Mouse (Mus musculus) neural tube, embryonic 11.5 days (tissue): Measurements from ENCODE around the gene Cc2d2a. TPM values are rescaled to one million over a fixed set of nuclear protein-coding genes. Genes with fewer than 3 reads are reported as not detected.

Source experiments
- ATAC-seq: fragments of 200-750 bp; cut with Nextera tagmentation; 2 replicates; pipeline ENCODE4 v1.8.0; 2017; ENCODE audit warnings: moderate number of reproducible peaks, mild to moderate bottlenecking, moderate TSS enrichment, moderate library complexity; ENCODE audit not compliant: insufficient read depth, low FRiP score, low TSS enrichment
- DNase-seq: peaks from one replicate; pipeline ENCODE4 v3.0.0-alpha.2; 2015; ENCODE audit warnings: low spot score
- H3K27ac ChIP-seq: fragments of 300-500 bp; sonication (generic); 2 replicates; pipeline ENCODE4 v1.5.1; 2014; ENCODE audit warnings: low read depth, mild to moderate bottlenecking, low read length
- H3K27me3 ChIP-seq: fragments of 300-500 bp; sonication (generic); 2 replicates; pipeline ENCODE4 v1.6.1; 2014; ENCODE audit warnings: mild to moderate bottlenecking, low read length, mixed read lengths; ENCODE audit not compliant: control insufficient read depth, insufficient read depth
- H3K36me3 ChIP-seq: fragments of 300-500 bp; sonication (generic); 2 replicates; pipeline ENCODE4 v1.6.1; 2014; ENCODE audit warnings: mild to moderate bottlenecking, low read length, moderate library complexity, mixed read lengths; ENCODE audit not compliant: control insufficient read depth, insufficient read depth
- H3K4me1 ChIP-seq: fragments of 300-500 bp; sonication (generic); 2 replicates; pipeline ENCODE4 v1.6.1; 2014; ENCODE audit warnings: low read length, mixed read lengths; ENCODE audit not compliant: control insufficient read depth, insufficient read depth
- H3K4me2 ChIP-seq: fragments of 300-500 bp; sonication (generic); 2 replicates; pipeline ENCODE4 v1.6.1; 2014; ENCODE audit warnings: low read depth, mild to moderate bottlenecking, moderate library complexity
- H3K4me3 ChIP-seq: fragments of 300-500 bp; sonication (generic); 2 replicates; pipeline ENCODE4 v1.5.1; 2014; ENCODE audit warnings: low read depth, low read length
- H3K9ac ChIP-seq: fragments of 300-500 bp; sonication (generic); 2 replicates; pipeline ENCODE4 v1.6.1; 2014; ENCODE audit warnings: mild to moderate bottlenecking, low read length
- H3K9me3 ChIP-seq: fragments of 300-500 bp; sonication (generic); 2 replicates; pipeline ENCODE4 v1.6.1; 2016; ENCODE audit warnings: low read length; ENCODE audit not compliant: control insufficient read depth
- WGBS: fragments of 180-500 bp; shearing (Covaris S2); extraction: QIAGEN DNeasy Blood & Tissue Kit; methylation state at CpG from one replicate; pipeline ENCODE4 v1.1.7; 2014; 5-methylcytosine and 5-hydroxymethylcytosine counted together
- polyA plus RNA-seq: library from polyadenylated mRNA; unstranded; fragments of >200 nt; fragmentation: Nextera tagmentation; extraction: Ambion mirVana; gene quantifications from 2 replicates; pipeline ENCODE4 v1.2.1, GENCODE M21; 2014

The Cc2d2a gene
- polyA plus RNA-seq, 1 experiment from 2014 or later, result 7.3 TPM

GRCm38 (mm10) chr5:43783996-43784395 is 121.8 kb downstream of the Cc2d2a start:
- 91% methylated on average over 2 of the region's 2 CpGs for WGBS
- no peak for ATAC-seq

GRCm38 (mm10) chr5:43786607-43787006 is 124.5 kb downstream of the Cc2d2a start:
- Histone ChIP-seq H3K9ac (no peak overlapping the region), H3K36me3 (no peaks in the 10 kb centered on the region), H3K4me1 (no peaks in the 10 kb centered on the region), H3K4me2 (no peak overlapping the region), H3K27ac (no peak overlapping the region), H3K4me3 (no peak overlapping the region), H3K27me3 (no peaks in the 10 kb centered on the region), H3K9me3 (no peaks in the 10 kb centered on the region)
- WGBS, result 95% methylated on average over 4 of the region's 4 CpGs
- no peak for DNase-seq
- ATAC-seq, result no peak

More at GRCm38 (mm10) chr5:43783996-43784395, 121.8 kb downstream of the Cc2d2a start:
- Histone ChIP-seq H3K9me3 (no peaks in the 10 kb centered on the region), H3K9ac (no peak overlapping the region), H3K4me2 (no peak overlapping the region), H3K4me1 (peaks cover 5% of the 10 kb centered on the region; the same call in 1 of the 2 replicates), H3K27me3 (no peaks in the 10 kb centered on the region), H3K27ac (no peak overlapping the region), H3K4me3 (no peak overlapping the region), H3K36me3 (no peaks in the 10 kb centered on the region)
- DNase-seq, result no peak

GRCm38 (mm10) chr5:43787976-43788752 is 126.0 kb downstream of the Cc2d2a start:
- no peaks in the 10 kb centered on the region for H3K4me1 ChIP-seq
- H3K36me3 ChIP-seq, result no peaks in the 10 kb centered on the region
- ATAC-seq, result no peak
- DNase-seq, result no peak
- WGBS, result 83% methylated on average over 9 of the region's 9 CpGs
- no peak overlapping the region for H3K9ac ChIP-seq
- no peaks in the 10 kb centered on the region for H3K27me3 ChIP-seq
- no peak overlapping the region for H3K4me3 ChIP-seq
- H3K27ac ChIP-seq, result no peak overlapping the region
- no peaks in the 10 kb centered on the region for H3K9me3 ChIP-seq
- no peak overlapping the region for H3K4me2 ChIP-seq

Other genes with a start within 250 kb of the Cc2d2a start
- 2.6 and 3.2 TPM in 2 replicates for gene C1qtnf7, start 146.8 kb upstream of the Cc2d2a start, polyA plus RNA-seq
- gene Bst1, start 156.5 kb downstream of the Cc2d2a start, polyA plus RNA-seq, result not detected in 2 replicates
- 62.1 and 69.0 TPM in 2 replicates for gene Fbxl5, start 159.3 kb downstream of the Cc2d2a start, polyA plus RNA-seq
- 9.9 and 11.5 TPM in 2 replicates for gene Cd38, start 206.2 kb downstream of the Cc2d2a start, polyA plus RNA-seq